Mouse (Mus musculus) intestine, embryonic 15.5 days (tissue): Measurements from ENCODE around the gene Gm5431. TPM values are rescaled to one million over a fixed set of nuclear protein-coding genes. Genes with fewer than 3 reads are reported as not detected.
"Not testable (repeated sequence)": the region's sequence is repeated elsewhere in the genome, so short reads cannot be mapped to it uniquely, and the experiment has no call there.

Source experiments
- ATAC-seq: fragments of 200-750 bp; cut with Nextera tagmentation; 2 replicates; pipeline ENCODE4 v1.8.0; 2017; ENCODE audit warnings: moderate TSS enrichment, moderate library complexity
- H3K27ac ChIP-seq: fragments of 300-500 bp; sonication (generic); 2 replicates; pipeline ENCODE4 v1.5.1; 2015; ENCODE audit warnings: mild to moderate bottlenecking, inconsistent platforms
- H3K27me3 ChIP-seq: fragments of 300-500 bp; sonication (generic); replicated peaks from 2 replicates; pipeline ENCODE4 v1.6.1; 2015; ENCODE audit warnings: inconsistent platforms
- H3K36me3 ChIP-seq: fragments of 300-500 bp; sonication (generic); 2 replicates; pipeline ENCODE4 v1.6.1; 2015; ENCODE audit warnings: inconsistent platforms
- H3K4me1 ChIP-seq: fragments of 300-500 bp; sonication (generic); replicated peaks from 2 replicates; pipeline ENCODE4 v1.6.1; 2015; ENCODE audit warnings: inconsistent platforms
- H3K4me2 ChIP-seq: fragments of 300-500 bp; sonication (generic); replicated peaks from 2 replicates; pipeline ENCODE4 v1.6.1; 2015; ENCODE audit warnings: mild to moderate bottlenecking, inconsistent platforms
- H3K4me3 ChIP-seq: fragments of 300-500 bp; sonication (generic); replicated peaks from 2 replicates; pipeline ENCODE4 v1.5.1; 2015; ENCODE audit warnings: inconsistent platforms
- H3K9ac ChIP-seq: fragments of 300-500 bp; sonication (generic); 2 replicates; pipeline ENCODE4 v1.6.1; 2015; ENCODE audit warnings: inconsistent platforms
- H3K9me3 ChIP-seq: fragments of 300-500 bp; sonication (generic); 2 replicates; pipeline ENCODE4 v1.6.1; 2016; ENCODE audit warnings: inconsistent platforms
- WGBS: fragments of 180-500 bp; shearing (Covaris S2); methylation state at CpG from one replicate; pipeline ENCODE4 v1.1.7; 2015; 5-methylcytosine and 5-hydroxymethylcytosine counted together
- polyA plus RNA-seq: library from polyadenylated mRNA; unstranded; fragments of >200 nt; fragmentation: Nextera tagmentation; extraction: Ambion mirVana; gene quantifications from 2 replicates; pipeline ENCODE4 v1.2.1, GENCODE M21; 2015

Gene Gm5431
- polyA plus RNA-seq, 1 experiment from 2014 or later, result 0.30 TPM

- ATAC-seq, result no peak
- Histone ChIP-seq H3K4me3 (no peak overlapping the region), H3K4me1 (peaks cover 19% of the 10 kb centered on the region), H3K9ac (no peak overlapping the region), H3K4me2 (no peak overlapping the region), H3K36me3 (no peaks in the 10 kb centered on the region), H3K27me3 (no peaks in the 10 kb centered on the region), H3K9me3 (no peaks in the 10 kb centered on the region), H3K27ac (no peak overlapping the region)
- 95% methylated on average over 9 of the region's 9 CpGs for WGBS
These were observed 35.5 kb downstream of the Gm5431 start for GRCm38 (mm10) chr11:48866481-48866880.

GRCm38 (mm10) chr11:48863808-48864207, 38.2 kb downstream of the Gm5431 start:
- Histone ChIP-seq H3K9ac (no peak overlapping the region), H3K4me3 (no peak overlapping the region), H3K27ac (no peak overlapping the region), H3K36me3 (no peaks in the 10 kb centered on the region), H3K9me3 (no peaks in the 10 kb centered on the region), H3K4me1 (peaks cover 2% of the 10 kb centered on the region; the same call in 1 of the 2 replicates), H3K27me3 (no peaks in the 10 kb centered on the region), H3K4me2 (no peak overlapping the region)
- 78% methylated on average over 3 of the region's 3 CpGs for WGBS
- no peak for ATAC-seq

- Histone ChIP-seq H3K4me1 (0 out of 2 replicates have a peak, but pooled peaks cover 7% of the 10 kb centered on the region), H3K4me2 (no peak overlapping the region), H3K27me3 (no peaks in the 10 kb centered on the region), H3K9ac (no peak overlapping the region), H3K4me3 (no peak overlapping the region), H3K27ac (no peak overlapping the region), H3K36me3 (no peaks in the 10 kb centered on the region), H3K9me3 (no peaks in the 10 kb centered on the region)
- ATAC-seq, result no peak
- 91% methylated on average over 1 of the region's 1 CpGs for WGBS
These were observed 39.2 kb downstream of the Gm5431 start for GRCm38 (mm10) chr11:48862784-48863319.

- WGBS, result under 1% methylated on average over 6 of the region's 6 CpGs
- H3K4me3 ChIP-seq, result no peak overlapping the region
- H3K9me3 ChIP-seq, result no peaks in the 10 kb centered on the region
- no peak for ATAC-seq
- H3K27ac ChIP-seq, result no peak overlapping the region
- no peak overlapping the region for H3K9ac ChIP-seq
- peak overlapping the region; percentile 75 for H3K4me2 ChIP-seq
- H3K36me3 ChIP-seq, result no peaks in the 10 kb centered on the region
- H3K4me1 ChIP-seq, result 0 out of 2 replicates have a peak, but pooled peaks cover 9% of the 10 kb centered on the region
- no peaks in the 10 kb centered on the region for H3K27me3 ChIP-seq
These were observed 43.0 kb downstream of the Gm5431 start for GRCm38 (mm10) chr11:48859014-48859413.

GRCm38 (mm10) chr11:48853474-48854180, 48.4 kb downstream of the Gm5431 start:
- H3K27me3 ChIP-seq, result no peaks in the 10 kb centered on the region
- peak overlapping the region; percentile 5; the same call in 1 of the 2 replicates for H3K27ac ChIP-seq
- 1% methylated on average over 31 of the region's 31 CpGs for WGBS
- no peaks in the 10 kb centered on the region for H3K36me3 ChIP-seq
- no peaks in the 10 kb centered on the region for H3K9me3 ChIP-seq
- peak; percentile 69 for ATAC-seq
- 0 out of 2 replicates have a peak, but pooled peaks cover 17% of the 10 kb centered on the region for H3K4me1 ChIP-seq
- H3K4me2 ChIP-seq, result peak overlapping the region; percentile 86
- peak overlapping the region; percentile 50 for H3K9ac ChIP-seq
- peak overlapping the region; percentile 56 for H3K4me3 ChIP-seq

GRCm38 (mm10) chr11:48852624-48853473, 49.2 kb downstream of the Gm5431 start:
- 9% methylated on average over 23 of the region's 23 CpGs for WGBS
- Histone ChIP-seq H3K4me1 (0 out of 2 replicates have a peak, but pooled peaks cover 11% of the 10 kb centered on the region), H3K27ac (no peak overlapping the region), H3K4me3 (peak overlapping the region; percentile 56), H3K36me3 (no peaks in the 10 kb centered on the region), H3K27me3 (no peaks in the 10 kb centered on the region), H3K9ac (peak overlapping the region; percentile 45), H3K9me3 (no peaks in the 10 kb centered on the region), H3K4me2 (peak overlapping the region; percentile 86)
- ATAC-seq, result peak; percentile 16

GRCm38 (mm10) chr11:48852190-48852589, 49.8 kb downstream of the Gm5431 start:
- Histone ChIP-seq H3K4me2 (peak overlapping the region; percentile 86; the same call in 1 of the 2 replicates), H3K4me3 (no peak overlapping the region), H3K9ac (no peak overlapping the region), H3K27me3 (no peaks in the 10 kb centered on the region), H3K27ac (no peak overlapping the region), H3K36me3 (no peaks in the 10 kb centered on the region), H3K9me3 (no peaks in the 10 kb centered on the region), H3K4me1 (0 out of 2 replicates have a peak, but pooled peaks cover 9% of the 10 kb centered on the region)
- ATAC-seq, result no peak
- WGBS, result 71% methylated on average over 4 of the region's 4 CpGs

- no peak overlapping the region for H3K4me2 ChIP-seq
- H3K4me1 ChIP-seq, result 0 out of 2 replicates have a peak, but pooled peaks cover 9% of the 10 kb centered on the region
- no peaks in the 10 kb centered on the region for H3K27me3 ChIP-seq
- 70% methylated on average over 4 of the region's 4 CpGs for WGBS
- H3K9ac ChIP-seq, result no peak overlapping the region
- no peak overlapping the region for H3K27ac ChIP-seq
- H3K4me3 ChIP-seq, result no peak overlapping the region
- ATAC-seq, result no peak
- H3K9me3 ChIP-seq, result no peaks in the 10 kb centered on the region
- H3K36me3 ChIP-seq, result no peaks in the 10 kb centered on the region
These were observed 50.6 kb downstream of the Gm5431 start for GRCm38 (mm10) chr11:48851270-48851995.

GRCm38 (mm10) chr11:48850240-48850639, 51.8 kb downstream of the Gm5431 start:
- no peak overlapping the region for H3K27ac ChIP-seq
- no peak overlapping the region for H3K9ac ChIP-seq
- no peak overlapping the region for H3K4me3 ChIP-seq
- no peak overlapping the region for H3K4me2 ChIP-seq
- H3K27me3 ChIP-seq, result no peaks in the 10 kb centered on the region
- no peaks in the 10 kb centered on the region for H3K9me3 ChIP-seq
- 0 out of 2 replicates have a peak, but pooled peaks cover 9% of the 10 kb centered on the region for H3K4me1 ChIP-seq
- no peak for ATAC-seq
- no peaks in the 10 kb centered on the region for H3K36me3 ChIP-seq
- WGBS, result 18% methylated on average over 2 of the region's 2 CpGs

GRCm38 (mm10) chr11:48846881-48847280, 55.1 kb downstream of the Gm5431 start:
- Histone ChIP-seq H3K9ac (no peak overlapping the region), H3K27me3 (no peaks in the 10 kb centered on the region), H3K9me3 (no peaks in the 10 kb centered on the region), H3K4me3 (no peak overlapping the region), H3K4me1 (no peaks in the 10 kb centered on the region), H3K4me2 (no peak overlapping the region), H3K27ac (no peak overlapping the region), H3K36me3 (no peaks in the 10 kb centered on the region)
- no peak for ATAC-seq
- 69% methylated on average over 5 of the region's 5 CpGs for WGBS

GRCm38 (mm10) chr11:48846362-48846761, 55.7 kb downstream of the Gm5431 start:
- WGBS, result 87% methylated on average over 2 of the region's 2 CpGs
- H3K36me3 ChIP-seq, H3K4me2 ChIP-seq, H3K9ac ChIP-seq, H3K27ac ChIP-seq, H3K4me1 ChIP-seq, ATAC-seq, H3K9me3 ChIP-seq, H3K27me3 ChIP-seq, H3K4me3 ChIP-seq: not testable (repeated sequence)
